Mouse (Mus musculus) kidney, adult 2 months (tissue): ENCODE data around the gene Myh14. TPM values are rescaled to one million over a fixed set of nuclear protein-coding genes. Genes with fewer than 3 reads are reported as not detected.

Experiments
- DNase-seq: peaks from one replicate; pipeline ENCODE4 v3.0.0; 2021
- H3K27ac ChIP-seq: fragments of 200-500 bp; 2 replicates; pipeline ENCODE4 v1.5.1; 2012; ENCODE audit warnings: low read depth, low read length, control low read depth, inconsistent platforms; ENCODE audit not compliant: insufficient read depth
- H3K27me3 ChIP-seq: fragments of 200-500 bp; replicated peaks from 2 replicates; pipeline ENCODE4 v1.6.1; 2012; ENCODE audit warnings: mild to moderate bottlenecking, moderate library complexity, low read length, inconsistent platforms; ENCODE audit not compliant: control insufficient read depth, insufficient read depth
- H3K36me3 ChIP-seq: fragments of 200-500 bp; 2 replicates; pipeline ENCODE4 v1.6.1; 2012; ENCODE audit warnings: mild to moderate bottlenecking, moderate library complexity, low read length, inconsistent platforms; ENCODE audit not compliant: control insufficient read depth, insufficient read depth
- H3K4me1 ChIP-seq: fragments of 200-500 bp; 2 replicates; pipeline ENCODE4 v1.6.1; 2011; ENCODE audit warnings: low read length; ENCODE audit not compliant: control insufficient read depth, insufficient read depth
- H3K4me3 ChIP-seq: fragments of 200-500 bp; 2 replicates; pipeline ENCODE4 v1.5.1; 2011; ENCODE audit warnings: mild to moderate bottlenecking, low read depth, low read length, control low read depth; ENCODE audit not compliant: insufficient read depth
- CTCF ChIP-seq: fragments of 200-500 bp; conservative IDR thresholded peaks from 2 replicates; pipeline ENCODE4 v1.5.1; 2011; ENCODE audit warnings: low read depth, mild to moderate bottlenecking, control low read depth, low read length, moderate library complexity, mixed read lengths; ENCODE audit not compliant: insufficient read depth, insufficient read length
- POLR2A ChIP-seq: fragments of 200-500 bp; IDR thresholded peaks from one replicate; pipeline ENCODE4 v1.6.1; 2011; ENCODE audit warnings: low read depth, low read length, control low read depth
- WGBS: fragments of 180-500 bp; shearing (Covaris S2); methylation state at CpG from one replicate; pipeline ENCODE4 v1.1.7; 2018; 5-methylcytosine and 5-hydroxymethylcytosine counted together
- polyA plus RNA-seq: library from polyadenylated mRNA; depleted of rRNA; stranded (reverse); fragments of >200 nt; gene quantifications from 2 replicates; pipeline ENCODE4 v1.2.3, GENCODE M21; 2012

The Myh14 gene
- polyA plus RNA-seq, 1 experiment, result 12.4 TPM

GRCm38 (mm10) chr7:44669103-44669502, 1.5 kb downstream of the Myh14 start:
- Histone ChIP-seq H3K4me3 (peak overlapping the region; percentile 26; the same call in 1 of the 2 replicates), H3K4me1 (no peaks in the 10 kb centered on the region), H3K27ac (no peak overlapping the region), H3K27me3 (no peaks in the 10 kb centered on the region), H3K36me3 (no peaks in the 10 kb centered on the region)
- DNase-seq, result peak; percentile 88
- 14% methylated on average over 21 of the region's 21 CpGs for WGBS
- no peak for TF ChIP-seq CTCF
- no peak for TF ChIP-seq POLR2A

- 63% methylated on average over 13 of the region's 13 CpGs for WGBS
- no peak for TF ChIP-seq CTCF
- TF ChIP-seq POLR2A, result no peak
- no peaks in the 10 kb centered on the region for H3K4me1 ChIP-seq
- peak overlapping the region; percentile 26; the same call in 1 of the 2 replicates for H3K4me3 ChIP-seq
- no peaks in the 10 kb centered on the region for H3K27me3 ChIP-seq
- H3K27ac ChIP-seq, result peak overlapping the region; percentile 7; the same call in 1 of the 2 replicates
- peak; percentile 66 for DNase-seq
- H3K36me3 ChIP-seq, result no peaks in the 10 kb centered on the region
These were observed 2.5 kb downstream of the Myh14 start for GRCm38 (mm10) chr7:44667996-44668738.

- no peaks in the 10 kb centered on the region for H3K4me1 ChIP-seq
- no peak for DNase-seq
- no peak overlapping the region for H3K27ac ChIP-seq
- TF ChIP-seq POLR2A (no peak), CTCF (peak; percentile 34; the same call in 1 of the 2 replicates)
- H3K27me3 ChIP-seq, result no peaks in the 10 kb centered on the region
- no peaks in the 10 kb centered on the region for H3K36me3 ChIP-seq
- WGBS, result 80% methylated on average over 2 of the region's 2 CpGs
- H3K4me3 ChIP-seq, result no peak overlapping the region
These were observed 4.2 kb downstream of the Myh14 start for GRCm38 (mm10) chr7:44666462-44666861.

GRCm38 (mm10) chr7:44664731-44665130, 5.9 kb downstream of the Myh14 start:
- H3K36me3 ChIP-seq, result no peaks in the 10 kb centered on the region
- no peak for DNase-seq
- H3K4me3 ChIP-seq, result no peak overlapping the region
- H3K27me3 ChIP-seq, result no peaks in the 10 kb centered on the region
- no peaks in the 10 kb centered on the region for H3K4me1 ChIP-seq
- TF ChIP-seq CTCF (no peak), POLR2A (no peak)
- H3K27ac ChIP-seq, result no peak overlapping the region
- WGBS, result 59% methylated on average over 11 of the region's 11 CpGs

GRCm38 (mm10) chr7:44663546-44663945, 7.1 kb downstream of the Myh14 start:
- H3K36me3 ChIP-seq, result no peaks in the 10 kb centered on the region

GRCm38 (mm10) chr7:44662569-44662968, 8.1 kb downstream of the Myh14 start:
- Histone ChIP-seq H3K36me3 (no peaks in the 10 kb centered on the region), H3K4me1 (no peaks in the 10 kb centered on the region), H3K27ac (no peak overlapping the region), H3K4me3 (no peak overlapping the region), H3K27me3 (no peaks in the 10 kb centered on the region)
- TF ChIP-seq CTCF, result no peak
- TF ChIP-seq POLR2A, result no peak
- 16% methylated on average over 3 of the region's 3 CpGs for WGBS
- DNase-seq, result no peak

More at GRCm38 (mm10) chr7:44663546-44663945, 7.1 kb downstream of the Myh14 start:
- DNase-seq, result no peak
- Histone ChIP-seq H3K27me3 (no peaks in the 10 kb centered on the region), H3K4me1 (no peaks in the 10 kb centered on the region), H3K4me3 (no peak overlapping the region), H3K27ac (no peak overlapping the region)
- no peak for TF ChIP-seq CTCF
- no peak for TF ChIP-seq POLR2A
- WGBS, result 88% methylated on average over 5 of the region's 5 CpGs

- WGBS, result 24% methylated on average over 8 of the region's 8 CpGs
- H3K4me1 ChIP-seq, result no peaks in the 10 kb centered on the region
- peak; percentile 76 for DNase-seq
- TF ChIP-seq POLR2A, result no peak
- no peak for TF ChIP-seq CTCF
- no peaks in the 10 kb centered on the region for H3K36me3 ChIP-seq
- H3K4me3 ChIP-seq, result no peak overlapping the region
- H3K27ac ChIP-seq, result no peak overlapping the region
- no peaks in the 10 kb centered on the region for H3K27me3 ChIP-seq
These were observed 8.5 kb downstream of the Myh14 start for GRCm38 (mm10) chr7:44662168-44662567.

- 85% methylated on average over 5 of the region's 5 CpGs for WGBS
These were observed 9.4 kb downstream of the Myh14 start for GRCm38 (mm10) chr7:44661219-44661618.

More at GRCm38 (mm10) chr7:44661219-44661618, 9.4 kb downstream of the Myh14 start:
- DNase-seq, result no peak
- no peaks in the 10 kb centered on the region for H3K4me1 ChIP-seq
- no peak overlapping the region for H3K27ac ChIP-seq
- no peak for TF ChIP-seq POLR2A
- no peak overlapping the region for H3K4me3 ChIP-seq
- no peaks in the 10 kb centered on the region for H3K36me3 ChIP-seq
- H3K27me3 ChIP-seq, result no peaks in the 10 kb centered on the region
